Mouse (Mus musculus): Measurements from ENCODE around the gene Zmat5.

DNA sequence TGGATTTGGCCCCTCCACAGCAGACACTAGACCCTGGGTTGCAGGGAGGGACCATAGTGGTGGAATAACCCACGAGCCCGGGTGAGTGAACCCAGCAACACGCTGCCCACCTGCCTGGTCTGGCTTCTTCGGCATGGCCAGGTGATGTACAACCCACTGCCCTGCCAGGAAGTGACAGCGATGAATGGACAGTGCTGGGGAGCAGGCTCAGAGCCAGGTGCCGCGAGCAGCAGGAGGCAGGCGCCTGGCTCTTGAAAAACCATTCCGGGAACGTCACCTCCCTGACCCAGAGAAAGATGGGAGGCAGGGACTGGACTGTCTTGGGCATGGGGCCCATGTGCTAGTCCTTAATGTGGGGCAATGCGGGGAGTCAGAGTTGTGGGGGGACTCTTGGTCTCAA is 50.4 kb downstream of the Zmat5 start:
- no peak for TF ChIP-seq CTCF (IDR thresholded peaks at IDR 0.05; ENCODE audit: extremely low read depth, insufficient read depth, insufficient read length, insufficient replicate concordance)
- TF ChIP-seq POLR2A (IDR thresholded peaks at IDR 0.05; ENCODE audit: low read depth, low read length) = no peak
